Mouse (Mus musculus) kidney, embryonic 15.5 days (tissue): Measurements from ENCODE around the gene Hoxb3. TPM values are rescaled to one million over a fixed set of nuclear protein-coding genes. Genes with fewer than 3 reads are reported as not detected.

Source experiments
- ATAC-seq: fragments of 200-750 bp; cut with Nextera tagmentation; replicated peaks from 2 replicates; pipeline ENCODE4 v1.8.0; 2017; ENCODE audit warnings: moderate TSS enrichment; ENCODE audit not compliant: low FRiP score
- H3K27ac ChIP-seq: fragments of 300-500 bp; sonication (generic); 2 replicates; pipeline ENCODE4 v1.5.1; 2015; ENCODE audit warnings: mild to moderate bottlenecking, inconsistent platforms
- H3K27me3 ChIP-seq: fragments of 300-500 bp; sonication (generic); 2 replicates; pipeline ENCODE4 v1.6.1; 2015; ENCODE audit warnings: inconsistent platforms
- H3K36me3 ChIP-seq: fragments of 300-500 bp; sonication (generic); 2 replicates; pipeline ENCODE4 v1.6.1; 2015; ENCODE audit warnings: inconsistent platforms
- H3K4me1 ChIP-seq: fragments of 300-500 bp; sonication (generic); 2 replicates; pipeline ENCODE4 v1.6.1; 2015; ENCODE audit warnings: inconsistent platforms
- H3K4me2 ChIP-seq: fragments of 300-500 bp; sonication (generic); 2 replicates; pipeline ENCODE4 v1.6.1; 2015; ENCODE audit warnings: moderate library complexity, mild to moderate bottlenecking, inconsistent platforms
- H3K4me3 ChIP-seq: fragments of 300-500 bp; sonication (generic); replicated peaks from 2 replicates; pipeline ENCODE4 v1.5.1; 2015; ENCODE audit warnings: mild to moderate bottlenecking, inconsistent platforms
- H3K9ac ChIP-seq: fragments of 300-500 bp; sonication (generic); 2 replicates; pipeline ENCODE4 v1.6.1; 2015; ENCODE audit warnings: mild to moderate bottlenecking, inconsistent platforms
- H3K9me3 ChIP-seq: fragments of 300-500 bp; sonication (generic); replicated peaks from 2 replicates; pipeline ENCODE4 v1.6.1; 2016; ENCODE audit warnings: inconsistent platforms
- WGBS: fragments of 180-500 bp; shearing (Covaris S2); methylation state at CpG from one replicate; pipeline ENCODE4 v1.1.7; 2015; ENCODE audit warnings: mixed read lengths; 5-methylcytosine and 5-hydroxymethylcytosine counted together
- polyA plus RNA-seq: library from polyadenylated mRNA; unstranded; fragments of >200 nt; fragmentation: Nextera tagmentation; extraction: Ambion mirVana; gene quantifications from 2 replicates; pipeline ENCODE4 v1.2.1, GENCODE M21; 2015

Gene Hoxb3
- polyA plus RNA-seq, 1 experiment from 2014 or later, result 4.5 TPM

DNA sequence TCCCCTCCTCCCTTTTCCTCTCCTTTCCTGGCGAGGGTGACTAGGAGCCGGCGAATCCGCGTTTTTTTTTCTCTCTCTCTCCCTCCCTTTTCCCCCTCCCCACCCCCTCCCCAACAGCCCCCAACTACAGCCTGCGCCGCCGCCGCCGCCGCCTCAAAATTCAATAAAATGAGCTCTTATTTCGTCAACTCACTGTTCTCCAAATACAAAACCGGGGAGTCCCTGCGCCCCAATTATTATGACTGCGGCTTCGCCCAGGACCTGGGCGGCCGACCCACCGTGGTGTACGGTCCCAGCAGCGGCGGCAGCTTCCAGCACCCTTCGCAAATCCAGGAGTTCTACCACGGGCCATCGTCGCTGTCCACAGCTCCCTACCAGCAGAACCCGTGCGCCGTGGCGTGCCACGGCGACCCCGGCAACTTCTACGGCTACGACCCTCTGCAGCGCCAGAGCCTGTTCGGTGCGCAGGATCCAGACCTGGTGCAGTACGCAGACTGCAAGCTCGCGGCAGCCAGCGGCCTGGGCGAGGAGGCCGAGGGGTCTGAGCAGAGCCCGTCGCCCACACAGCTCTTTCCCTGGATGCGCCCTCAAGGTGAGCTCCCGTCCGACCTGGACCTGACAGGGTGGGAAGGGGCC lies 40.2 kb upstream of the Hoxb3 start:
- H3K4me3 ChIP-seq, result peak overlapping the region; percentile 80
- peak overlapping the region; percentile 90 for H3K4me2 ChIP-seq
- ATAC-seq, result no peak
- peaks cover 47% of the 10 kb centered on the region for H3K4me1 ChIP-seq
- H3K27me3 ChIP-seq, result peaks cover 3% of the 10 kb centered on the region; the same call in 1 of the 2 replicates
- H3K9me3 ChIP-seq, result no peaks in the 10 kb centered on the region
- H3K9ac ChIP-seq, result peak overlapping the region; percentile 96
- H3K27ac ChIP-seq, result peak overlapping the region; percentile 100
- WGBS, result under 1% methylated on average over 49 of the region's 49 CpGs
- no peaks in the 10 kb centered on the region for H3K36me3 ChIP-seq

DNA sequence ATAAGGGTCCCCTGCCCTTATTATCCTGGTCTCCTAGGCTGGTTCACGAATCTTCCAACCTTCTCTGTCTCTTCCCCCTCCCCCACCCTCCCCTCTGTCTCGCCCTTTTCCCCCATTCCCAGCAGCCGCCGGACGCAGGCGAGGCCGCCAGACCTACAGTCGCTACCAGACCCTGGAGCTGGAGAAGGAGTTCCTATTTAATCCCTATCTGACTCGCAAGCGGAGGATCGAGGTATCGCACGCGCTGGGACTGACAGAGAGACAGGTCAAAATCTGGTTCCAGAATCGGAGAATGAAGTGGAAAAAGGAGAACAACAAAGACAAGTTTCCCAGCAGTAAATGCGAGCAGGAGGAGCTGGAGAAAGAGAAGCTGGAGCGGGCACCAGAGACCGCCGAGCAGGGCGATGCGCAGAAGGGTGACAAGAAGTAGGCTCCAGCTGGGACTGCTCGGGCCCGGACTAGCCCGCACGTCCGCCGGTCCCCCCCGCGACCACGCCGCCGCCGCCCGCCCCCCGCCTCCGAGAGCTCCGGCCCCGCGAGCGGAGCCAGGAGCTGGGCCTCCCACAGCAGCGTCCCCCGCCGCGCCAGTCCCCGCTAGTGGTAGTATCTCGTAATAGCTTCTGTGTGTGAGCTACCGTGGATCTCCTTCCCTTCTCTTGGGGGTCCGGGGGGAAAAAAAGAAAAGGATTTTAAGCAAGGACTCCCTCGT lies 38.9 kb upstream of the Hoxb3 start:
- Histone ChIP-seq H3K9ac (peak overlapping the region; percentile 96), H3K27ac (peak overlapping the region; percentile 100), H3K27me3 (0 out of 2 replicates have a peak, but pooled peaks cover 3% of the 10 kb centered on the region), H3K9me3 (no peaks in the 10 kb centered on the region), H3K4me3 (peak overlapping the region; percentile 80), H3K4me1 (peaks cover 48% of the 10 kb centered on the region), H3K4me2 (peak overlapping the region; percentile 90), H3K36me3 (no peaks in the 10 kb centered on the region)
- WGBS, result under 1% methylated on average over 47 of the region's 49 CpGs
- no peak for ATAC-seq

DNA sequence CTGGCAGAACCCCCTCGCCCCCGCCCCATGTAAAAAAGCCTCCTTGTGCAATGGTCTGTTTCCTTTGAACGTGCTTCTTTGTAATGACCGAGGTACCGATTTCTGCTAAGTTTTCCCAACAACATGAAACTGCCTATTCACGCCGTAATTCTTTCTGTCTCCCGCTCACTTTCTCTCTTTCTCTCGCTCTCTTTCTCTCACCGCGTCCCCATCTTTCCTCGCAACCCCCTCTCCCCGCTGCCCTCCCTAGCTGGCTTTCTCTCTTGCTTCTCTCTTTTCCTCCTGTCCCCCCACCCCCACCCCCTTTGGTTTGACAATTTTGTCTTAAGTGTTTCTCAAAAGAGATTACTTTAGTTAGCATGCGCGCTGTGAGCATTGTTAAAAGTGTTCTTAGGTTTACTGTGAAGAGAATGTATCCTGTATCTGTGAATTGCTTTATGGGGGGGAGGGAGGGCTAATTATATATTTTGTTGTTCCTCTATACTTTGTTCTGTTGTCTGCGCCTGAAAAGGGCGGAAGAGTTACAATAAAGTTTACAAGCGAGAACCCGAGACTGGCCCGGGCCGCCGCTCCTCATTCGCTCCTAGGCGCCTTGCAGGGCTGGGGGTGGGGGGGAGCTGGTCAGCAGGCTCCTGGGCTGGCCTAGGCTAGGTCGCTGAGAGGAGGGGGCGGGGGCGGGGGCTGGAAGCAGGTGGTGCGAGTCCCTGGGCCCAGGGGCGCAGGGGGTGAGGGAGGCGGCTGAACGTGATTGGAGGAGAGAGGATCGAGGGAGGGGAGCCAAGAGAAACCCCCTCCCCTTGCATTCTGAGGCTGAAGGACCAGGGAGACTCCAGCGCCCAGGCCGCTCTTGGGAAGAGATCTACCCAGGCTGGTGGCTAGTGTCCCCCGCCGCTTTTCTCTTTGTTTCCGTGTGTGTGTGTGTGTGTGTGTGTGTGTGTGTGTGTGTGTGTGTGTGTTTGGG lies 38.1 kb upstream of the Hoxb3 start:
- H3K4me1 ChIP-seq, result peaks cover 46% of the 10 kb centered on the region
- H3K4me2 ChIP-seq, result peak overlapping the region; percentile 90
- H3K9me3 ChIP-seq, result no peaks in the 10 kb centered on the region
- H3K9ac ChIP-seq, result peak overlapping the region; percentile 96
- peak; percentile 91 for ATAC-seq
- peak overlapping the region; percentile 100 for H3K27ac ChIP-seq
- no peaks in the 10 kb centered on the region for H3K36me3 ChIP-seq
- H3K27me3 ChIP-seq, result 0 out of 2 replicates have a peak, but pooled peaks cover 3% of the 10 kb centered on the region
- H3K4me3 ChIP-seq, result peak overlapping the region; percentile 80
- WGBS, result under 1% methylated on average over 37 of the region's 37 CpGs

DNA sequence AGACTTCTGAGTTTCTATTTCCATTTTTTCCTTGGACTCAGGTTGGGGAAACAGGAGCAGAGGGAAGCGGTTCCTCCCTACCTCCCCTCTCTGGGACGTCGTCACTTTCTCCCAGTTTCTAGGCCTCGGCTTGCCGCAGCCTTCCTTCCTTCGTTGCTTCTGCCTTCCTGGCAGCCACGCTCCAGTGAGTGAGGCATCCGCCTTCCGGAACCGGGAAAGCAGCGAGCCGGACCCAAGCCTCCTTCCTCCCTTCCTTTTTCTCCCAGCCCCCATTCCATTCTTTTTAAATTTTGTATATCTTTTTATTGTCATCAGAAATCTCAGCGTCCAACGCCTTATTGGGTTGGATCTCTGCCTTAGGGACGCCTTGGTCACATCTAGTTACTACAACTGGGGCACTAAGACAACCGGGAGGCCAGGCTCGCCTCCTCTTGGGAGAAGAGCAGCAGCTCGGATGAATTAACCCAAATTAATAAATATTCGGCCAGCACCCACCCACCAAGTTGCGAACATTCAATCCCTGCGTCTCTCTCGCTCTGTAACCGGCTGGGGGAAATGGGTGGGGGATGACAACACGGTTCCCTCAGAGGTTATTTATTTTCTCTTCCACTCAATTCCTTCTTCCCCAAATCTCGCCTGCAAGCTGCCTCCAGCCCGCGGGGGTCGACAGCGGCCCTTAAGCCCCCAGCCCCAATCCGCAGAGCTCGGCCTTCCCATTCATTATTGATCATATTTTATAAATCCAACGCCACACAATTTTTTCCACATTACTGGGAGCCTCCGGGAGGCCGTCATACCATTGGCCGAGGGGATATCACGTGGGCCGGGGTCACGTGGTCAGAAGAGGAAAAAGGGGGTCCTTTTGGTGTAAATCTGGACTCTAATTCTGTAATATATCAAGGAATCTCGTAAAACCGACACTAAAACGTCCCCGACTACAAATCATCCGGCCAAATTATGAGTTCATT lies 37.1 kb upstream of the Hoxb3 start, which contains the start of gene Hoxb7:
Gene Hoxb7, plus strand, starts transcription at position 853 of the 968 bp plus-strand sequence.
- Histone ChIP-seq H3K4me2 (peak within 1 kb of the TSS; percentile 90), H3K9ac (peak within 1 kb of the TSS; percentile 96), H3K27me3 (no peaks in the 10 kb centered on the region), H3K36me3 (no peaks in the 10 kb centered on the region), H3K4me1 (peaks cover 48% of the 10 kb centered on the region), H3K9me3 (no peaks in the 10 kb centered on the region), H3K4me3 (peak within 1 kb of the TSS; percentile 80), H3K27ac (peak within 1 kb of the TSS; percentile 100)
- ATAC-seq, result 0 out of 2 replicates have a peak, but pooled peaks have one; percentile 23
- under 1% methylated on average over 43 of the region's 43 CpGs for WGBS

DNA sequence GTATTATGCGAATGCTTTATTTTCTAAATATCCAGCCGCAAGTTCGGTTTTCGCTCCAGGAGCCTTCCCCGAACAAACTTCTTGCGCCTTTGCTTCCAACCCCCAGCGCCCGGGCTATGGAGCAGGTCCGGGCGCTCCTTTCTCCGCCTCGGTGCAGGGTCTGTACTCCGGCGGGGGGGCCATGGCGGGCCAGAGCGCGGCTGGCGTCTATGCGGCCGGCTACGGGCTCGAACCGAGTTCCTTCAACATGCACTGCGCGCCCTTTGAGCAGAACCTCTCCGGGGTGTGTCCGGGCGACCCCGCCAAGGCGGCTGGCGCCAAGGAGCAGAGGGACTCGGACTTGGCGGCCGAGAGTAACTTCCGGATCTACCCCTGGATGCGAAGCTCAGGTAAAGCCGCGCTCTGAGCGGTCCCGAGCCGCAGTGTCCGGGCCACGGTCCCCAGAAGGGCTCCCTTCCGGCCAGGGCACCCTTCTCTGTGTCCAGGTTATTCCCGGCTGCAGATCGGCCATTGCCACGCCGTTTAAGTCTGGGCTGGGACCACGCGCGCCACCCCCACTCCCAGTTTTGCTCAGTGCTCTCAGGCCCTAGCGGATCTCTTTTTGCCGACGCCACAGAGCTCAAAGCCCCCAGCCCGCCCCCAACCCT lies 36.3 kb upstream of the Hoxb3 start:
- Histone ChIP-seq H3K27me3 (no peaks in the 10 kb centered on the region), H3K36me3 (no peaks in the 10 kb centered on the region), H3K4me1 (peaks cover 47% of the 10 kb centered on the region), H3K9ac (peak overlapping the region; percentile 96), H3K4me3 (peak overlapping the region; percentile 80), H3K4me2 (peak overlapping the region; percentile 90), H3K27ac (peak overlapping the region; percentile 100), H3K9me3 (no peaks in the 10 kb centered on the region)
- ATAC-seq, result no peak; the same call in 1 of the 2 replicates
- under 1% methylated on average over 55 of the region's 55 CpGs for WGBS

DNA sequence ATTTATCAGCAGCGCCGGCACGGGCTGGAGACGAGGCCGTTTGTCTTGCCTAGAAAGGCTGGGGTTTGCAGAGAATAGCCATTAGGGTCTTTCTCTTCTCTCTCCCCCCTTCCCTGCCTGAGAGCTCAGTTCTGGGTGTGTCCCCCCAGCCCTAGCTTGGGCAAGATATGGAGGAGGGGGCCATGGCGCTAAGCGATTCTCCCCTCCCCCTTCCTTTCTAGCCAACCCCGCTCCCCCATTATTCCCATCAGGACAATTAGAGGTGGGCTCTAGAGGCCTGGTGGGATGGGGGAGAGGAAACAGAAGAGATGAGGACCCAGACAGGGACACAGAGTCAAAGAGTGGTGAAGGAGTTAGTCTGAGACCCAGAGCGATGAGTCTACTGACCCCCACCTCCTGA lies 35.7 kb upstream of the Hoxb3 start:
- WGBS, result 3% methylated on average over 9 of the region's 9 CpGs
- Histone ChIP-seq H3K9ac (peak overlapping the region; percentile 96), H3K4me2 (peak overlapping the region; percentile 90), H3K27me3 (no peaks in the 10 kb centered on the region), H3K4me1 (peaks cover 44% of the 10 kb centered on the region), H3K36me3 (no peaks in the 10 kb centered on the region), H3K4me3 (peak overlapping the region; percentile 80), H3K27ac (peak overlapping the region; percentile 100), H3K9me3 (no peaks in the 10 kb centered on the region)
- ATAC-seq, result no peak

DNA sequence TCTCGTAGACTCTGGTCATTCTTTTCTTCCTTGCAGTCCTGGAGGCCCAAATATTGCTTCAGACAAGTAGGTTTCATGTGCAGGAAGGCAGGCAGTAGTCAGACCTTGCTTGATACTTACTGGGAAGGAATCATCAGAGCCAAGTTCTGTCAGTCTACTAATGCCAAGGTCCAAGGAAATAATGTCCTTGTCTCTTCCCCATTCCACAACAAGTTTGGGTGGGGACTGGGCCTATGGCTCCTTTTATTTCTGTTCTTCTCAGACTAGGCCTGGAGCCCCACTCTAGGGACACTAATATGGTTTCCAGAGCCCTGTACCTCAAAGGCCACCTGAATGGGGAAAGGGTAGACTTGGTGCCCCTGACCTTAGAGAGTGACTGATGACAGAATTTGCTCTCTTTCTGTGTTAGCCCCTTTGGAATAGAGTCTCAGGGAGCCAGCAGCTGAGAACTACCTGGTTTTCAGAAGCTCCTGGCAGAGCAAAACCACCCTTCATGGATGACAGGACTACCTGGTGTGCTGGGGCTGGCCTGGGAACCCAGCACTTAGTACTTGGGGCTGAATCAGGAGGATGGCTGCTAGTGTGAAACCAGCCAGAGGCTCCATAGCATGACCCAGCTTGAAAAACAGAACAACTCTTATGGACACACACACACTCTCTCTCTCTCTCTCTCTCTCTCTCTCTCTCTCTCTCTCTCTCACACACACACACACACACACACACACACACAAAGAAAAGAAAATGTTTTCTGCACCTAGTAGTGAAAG lies 34.5 kb upstream of the Hoxb3 start:
- Histone ChIP-seq H3K4me1 (peaks cover 43% of the 10 kb centered on the region), H3K27ac (peak overlapping the region; percentile 100), H3K36me3 (no peaks in the 10 kb centered on the region), H3K4me2 (peak overlapping the region; percentile 90), H3K4me3 (peak overlapping the region; percentile 80), H3K9me3 (no peaks in the 10 kb centered on the region), H3K27me3 (no peaks in the 10 kb centered on the region), H3K9ac (peak overlapping the region; percentile 96)
- WGBS, result 33% methylated on average over 1 of the region's 1 CpGs
- no peak for ATAC-seq

DNA sequence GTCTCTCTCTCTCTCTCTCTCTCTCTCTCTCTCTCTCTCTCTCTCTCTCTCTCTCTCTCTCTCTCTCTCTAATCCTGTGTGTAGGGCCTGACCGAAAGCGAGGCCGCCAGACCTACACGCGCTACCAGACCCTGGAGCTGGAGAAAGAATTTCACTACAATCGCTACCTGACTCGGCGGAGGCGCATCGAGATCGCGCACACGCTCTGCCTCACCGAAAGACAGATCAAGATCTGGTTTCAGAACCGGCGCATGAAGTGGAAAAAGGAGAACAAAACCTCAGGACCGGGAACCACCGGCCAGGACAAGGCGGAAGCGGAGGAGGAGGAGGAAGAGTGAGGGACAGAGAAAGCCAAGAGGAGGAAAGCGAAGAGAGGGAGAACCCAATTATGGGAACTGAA lies 33.8 kb upstream of the Hoxb3 start:
- Histone ChIP-seq H3K4me1 (peaks cover 42% of the 10 kb centered on the region), H3K27ac (peak overlapping the region; percentile 100), H3K4me2 (peak overlapping the region; percentile 90), H3K9me3 (no peaks in the 10 kb centered on the region), H3K27me3 (no peaks in the 10 kb centered on the region), H3K36me3 (no peaks in the 10 kb centered on the region), H3K4me3 (peak overlapping the region; percentile 80), H3K9ac (peak overlapping the region; percentile 96)
- no peak for ATAC-seq
- WGBS, result 25% methylated on average over 21 of the region's 21 CpGs

DNA sequence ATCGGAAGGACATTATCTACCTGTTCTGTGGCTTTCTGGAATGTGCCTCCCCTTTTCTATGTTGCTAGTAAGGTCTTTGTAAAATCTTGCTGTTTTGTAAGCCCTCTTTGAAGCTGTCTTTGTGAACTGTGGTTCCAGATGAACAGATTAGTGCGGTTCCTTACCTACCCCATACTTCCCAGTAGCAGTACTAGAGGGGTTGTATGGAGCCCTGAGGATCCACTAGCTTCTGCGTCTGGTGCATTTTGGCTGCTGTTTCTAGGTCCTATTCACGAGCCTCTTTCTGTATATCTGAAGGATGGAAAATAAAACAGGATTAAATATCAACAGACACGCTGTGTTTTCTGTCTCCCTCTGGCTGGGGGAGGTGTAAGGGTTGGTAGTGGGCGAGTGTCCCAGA lies 33.3 kb upstream of the Hoxb3 start:
- Histone ChIP-seq H3K27me3 (no peaks in the 10 kb centered on the region), H3K9ac (peak overlapping the region; percentile 96), H3K27ac (peak overlapping the region; percentile 100), H3K4me2 (peak overlapping the region; percentile 90), H3K4me3 (peak overlapping the region; percentile 80), H3K9me3 (no peaks in the 10 kb centered on the region), H3K36me3 (no peaks in the 10 kb centered on the region), H3K4me1 (peaks cover 42% of the 10 kb centered on the region)
- 32% methylated on average over 6 of the region's 6 CpGs for WGBS
- no peak for ATAC-seq
